Mouse (Mus musculus) hindbrain, postnatal 0 days (tissue): ENCODE data around the gene Spem1. TPM values are rescaled to one million over a fixed set of nuclear protein-coding genes. Genes with fewer than 3 reads are reported as not detected.
A peak's percentile ranks its signal among the peaks of the same experiment; 100 is the strongest.

Source experiments
- ATAC-seq: fragments of 200-750 bp; cut with Nextera tagmentation; 2 replicates; pipeline ENCODE4 v1.8.0; 2017; ENCODE audit warnings: mild to moderate bottlenecking, moderate TSS enrichment, moderate library complexity
- DNase-seq: peaks from one replicate; pipeline ENCODE4 v3.0.0-alpha.2; 2015; ENCODE audit warnings: low spot score
- H3K27ac ChIP-seq: fragments of 300-500 bp; sonication (generic); 2 replicates; pipeline ENCODE4 v1.5.1; 2014; ENCODE audit warnings: mild to moderate bottlenecking
- H3K27me3 ChIP-seq: fragments of 300-500 bp; sonication (generic); 2 replicates; pipeline ENCODE4 v1.6.1; 2014; ENCODE audit warnings: low read length, mixed read lengths; ENCODE audit not compliant: insufficient read depth
- H3K36me3 ChIP-seq: fragments of 300-500 bp; sonication (generic); 2 replicates; pipeline ENCODE4 v1.6.1; 2014; ENCODE audit warnings: low read length, mixed read lengths; ENCODE audit not compliant: insufficient read depth
- H3K4me1 ChIP-seq: fragments of 300-500 bp; sonication (generic); 2 replicates; pipeline ENCODE4 v1.6.1; 2014; ENCODE audit warnings: antibody characterized with exemption, low read length, mixed read lengths; ENCODE audit not compliant: insufficient read depth
- H3K4me2 ChIP-seq: fragments of 300-500 bp; sonication (generic); 2 replicates; pipeline ENCODE4 v1.6.1; 2014; ENCODE audit warnings: low read depth, mild to moderate bottlenecking, low read length, moderate library complexity, mixed read lengths
- H3K4me3 ChIP-seq: fragments of 300-500 bp; sonication (generic); 2 replicates; pipeline ENCODE4 v1.5.1; 2014; ENCODE audit warnings: low read length
- H3K9ac ChIP-seq: fragments of 300-500 bp; sonication (generic); replicated peaks from 2 replicates; pipeline ENCODE4 v1.6.1; 2014; ENCODE audit warnings: mild to moderate bottlenecking, low read length, moderate library complexity, mixed read lengths
- H3K9me3 ChIP-seq: fragments of 300-500 bp; sonication (generic); 2 replicates; pipeline ENCODE4 v1.6.1; 2016; ENCODE audit warnings: low read length, mixed read lengths
- CTCF ChIP-seq: IDR thresholded peaks from 2 replicates; pipeline ENCODE4 v1.5.1; 2016; ENCODE audit warnings: antibody characterized with exemption, control low read depth, low read depth
- WGBS: fragments of 180-500 bp; shearing (Covaris S2); extraction: QIAGEN DNeasy Blood & Tissue Kit; methylation state at CpG from one replicate; pipeline ENCODE4 v1.1.7; 2014; 5-methylcytosine and 5-hydroxymethylcytosine counted together
- polyA plus RNA-seq: library from polyadenylated mRNA; unstranded; fragments of >200 nt; fragmentation: Nextera tagmentation; extraction: Ambion mirVana; gene quantifications from 2 replicates; pipeline ENCODE4 v1.2.1, GENCODE M21; 2015
- total RNA-seq: library from RNA; depleted of rRNA; stranded (reverse); fragments of >200 nt; gene quantifications from 2 replicates; pipeline ENCODE4 v1.2.3, GENCODE M21; 2014

The Spem1 gene
- total and polyA plus RNA-seq, 2 experiments from 2014 or later, result 0.28 TPM; not detected in 1

DNA sequence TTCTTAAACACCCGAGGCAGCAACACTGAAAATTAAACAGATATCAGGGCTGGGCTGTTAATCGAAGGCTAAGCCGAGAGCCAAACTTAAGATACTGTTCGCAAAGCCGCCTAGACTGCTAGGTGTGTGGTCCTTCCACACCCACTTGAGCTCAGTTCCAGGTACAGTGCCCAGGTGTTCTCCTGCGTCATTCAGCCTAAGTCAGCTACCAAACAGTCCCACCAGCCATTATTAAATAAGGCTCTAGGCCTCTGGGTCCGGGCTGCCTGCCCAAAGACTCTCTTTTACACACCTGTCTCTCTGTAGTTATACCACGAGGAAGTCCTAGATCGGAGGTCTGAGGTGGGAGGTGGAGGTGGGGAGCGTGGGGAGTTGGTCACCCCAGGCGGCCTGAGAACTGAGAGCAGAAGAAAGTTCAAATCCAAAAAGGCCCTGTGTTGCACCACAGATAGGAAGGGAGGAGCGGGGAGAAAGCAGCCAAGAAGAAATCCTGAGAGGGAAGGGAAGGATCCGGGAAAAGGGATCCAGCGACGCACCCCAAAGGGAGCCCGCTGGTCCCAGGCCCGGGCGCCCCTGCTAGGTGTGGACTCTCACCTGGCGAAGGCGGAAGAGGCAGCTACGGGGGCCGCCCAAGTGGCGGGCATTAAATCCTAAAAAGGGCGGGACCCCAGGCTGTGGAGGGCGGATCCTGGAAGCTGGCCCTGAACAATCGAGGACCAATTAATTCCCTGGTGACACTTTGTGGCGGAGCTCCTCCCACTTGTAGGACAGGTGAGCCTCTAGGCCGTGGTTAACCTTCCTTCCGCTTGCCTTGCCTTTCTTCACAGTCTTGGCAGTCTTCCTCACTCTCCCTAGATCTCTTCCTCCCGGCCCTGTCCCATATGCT, 36.4 kb upstream of the Spem1 start, which contains the start of gene Tnk1:
TSS of gene Tnk1 (minus strand) at position 618 of the 886 bp plus-strand sequence.
- no peak within 1 kb of the TSS for H3K4me2 ChIP-seq
- H3K4me1 ChIP-seq, result no peaks in the 10 kb centered on the region
- no peak within 1 kb of the TSS for H3K27ac ChIP-seq
- 24% methylated on average over 30 of the region's 30 CpGs for WGBS
- H3K4me3 ChIP-seq, result no peak within 1 kb of the TSS
- ATAC-seq, result no peak
- H3K9me3 ChIP-seq, result no peaks in the 10 kb centered on the region
- H3K9ac ChIP-seq, result no peak within 1 kb of the TSS
- no peaks in the 10 kb centered on the region for H3K36me3 ChIP-seq
- no peak for DNase-seq
- no peak for TF ChIP-seq CTCF
- H3K27me3 ChIP-seq, result 0 out of 2 replicates have a peak, but pooled peaks cover 8% of the 10 kb centered on the region

- peak; percentile 46 for DNase-seq
Observed at GRCm38 (mm10) chr11:69855347-69855746, 33.4 kb upstream of the Spem1 start.

DNA sequence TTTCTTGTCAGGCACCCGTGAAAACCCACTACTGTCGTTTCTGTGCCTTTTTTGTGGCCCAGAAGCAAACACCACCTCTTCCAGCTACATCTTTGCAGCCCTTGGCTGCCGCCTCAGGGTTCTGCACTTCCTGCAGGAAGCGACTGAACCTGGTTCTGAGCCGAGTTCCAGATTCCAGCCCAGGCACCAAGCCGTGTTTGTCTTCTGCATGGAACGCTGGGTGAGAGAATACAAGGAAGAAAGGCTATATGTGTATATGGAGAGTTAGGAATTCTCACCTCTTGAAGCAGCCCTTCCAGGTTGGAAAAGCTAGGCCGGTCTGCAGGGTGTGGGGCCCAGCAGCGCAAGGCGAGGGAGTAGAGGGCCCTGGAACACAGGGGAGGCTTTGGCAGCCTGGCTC, 32.7 kb upstream of the Spem1 start:
- Histone ChIP-seq H3K36me3 (peaks cover 17% of the 10 kb centered on the region), H3K4me2 (no peak overlapping the region), H3K27ac (no peak overlapping the region), H3K4me1 (no peaks in the 10 kb centered on the region), H3K27me3 (0 out of 2 replicates have a peak, but pooled peaks cover 8% of the 10 kb centered on the region), H3K4me3 (no peak overlapping the region), H3K9ac (no peak overlapping the region), H3K9me3 (no peaks in the 10 kb centered on the region)
- DNase-seq (no peak), ATAC-seq (no peak)
- 86% methylated on average over 10 of the region's 10 CpGs for WGBS
- TF ChIP-seq CTCF, result no peak

More at GRCm38 (mm10) chr11:69855347-69855746, 33.4 kb upstream of the Spem1 start:
- Histone ChIP-seq H3K9me3 (no peaks in the 10 kb centered on the region), H3K4me2 (no peak overlapping the region), H3K4me1 (no peaks in the 10 kb centered on the region), H3K4me3 (no peak overlapping the region), H3K9ac (no peak overlapping the region), H3K27me3 (0 out of 2 replicates have a peak, but pooled peaks cover 8% of the 10 kb centered on the region), H3K36me3 (peaks cover 10% of the 10 kb centered on the region), H3K27ac (no peak overlapping the region)
- peak; percentile 61 for ATAC-seq
- peak; percentile 61 for TF ChIP-seq CTCF
- 20% methylated on average over 16 of the region's 16 CpGs for whole genome bisulfite sequencing

DNA sequence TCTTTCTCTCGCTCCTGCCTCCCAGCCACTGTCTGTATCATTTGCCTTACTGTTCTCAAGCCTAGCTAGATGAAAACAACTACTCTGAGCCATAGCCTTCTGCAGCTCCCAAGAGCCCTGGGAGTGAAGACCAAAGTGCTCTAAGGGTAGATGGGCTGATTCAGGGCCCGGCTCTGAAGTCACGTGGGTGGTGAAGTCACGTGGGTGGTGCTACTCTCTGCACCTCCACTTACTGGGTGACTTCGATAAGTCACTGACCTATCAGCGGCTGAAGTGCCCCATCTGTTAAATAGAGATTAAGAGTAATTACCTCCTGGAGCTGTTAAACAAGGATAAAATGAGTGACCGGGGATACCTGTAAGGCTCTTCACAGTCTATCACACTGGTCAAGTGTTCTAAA, 32.0 kb upstream of the Spem1 start:
- ATAC-seq, result no peak
- Histone ChIP-seq H3K4me3 (no peak overlapping the region), H3K27me3 (0 out of 2 replicates have a peak, but pooled peaks cover 5% of the 10 kb centered on the region), H3K27ac (no peak overlapping the region), H3K4me2 (no peak overlapping the region), H3K9me3 (no peaks in the 10 kb centered on the region), H3K9ac (no peak overlapping the region), H3K36me3 (peaks cover 23% of the 10 kb centered on the region), H3K4me1 (no peaks in the 10 kb centered on the region)
- no peak for TF ChIP-seq CTCF
- DNase-seq, result no peak
- 78% methylated on average over 7 of the region's 7 CpGs for WGBS

DNA sequence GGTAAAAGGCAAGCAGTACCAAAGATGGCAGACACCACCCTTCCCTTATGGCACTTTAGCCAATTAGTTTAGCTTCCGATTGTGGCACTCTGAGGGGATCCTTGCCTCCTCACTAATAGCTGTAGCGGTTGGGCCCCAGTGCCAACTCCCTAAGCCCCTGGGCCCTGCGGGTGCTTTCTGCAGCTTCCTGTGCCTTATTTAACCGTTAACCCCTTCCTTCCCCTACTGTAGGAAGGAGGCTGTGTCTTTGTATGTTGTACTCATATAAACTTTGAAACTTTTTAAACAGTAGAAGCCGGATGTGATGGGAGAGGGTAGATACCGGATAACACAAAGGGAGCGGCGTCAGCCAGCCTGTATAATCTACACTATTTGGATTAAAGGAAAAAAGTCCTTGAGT, 28.8 kb upstream of the Spem1 start:
- peaks cover 2% of the 10 kb centered on the region for H3K4me1 ChIP-seq
- H3K27ac ChIP-seq, result no peak overlapping the region
- ATAC-seq, result no peak
- no peak overlapping the region for H3K9ac ChIP-seq
- no peaks in the 10 kb centered on the region for H3K27me3 ChIP-seq
- no peak overlapping the region for H3K4me2 ChIP-seq
- no peak for DNase-seq
- H3K4me3 ChIP-seq, result no peak overlapping the region
- H3K36me3 ChIP-seq, result peaks cover 29% of the 10 kb centered on the region
- H3K9me3 ChIP-seq, result no peaks in the 10 kb centered on the region
- TF ChIP-seq CTCF, result no peak
- 69% methylated on average over 8 of the region's 8 CpGs for WGBS

DNA sequence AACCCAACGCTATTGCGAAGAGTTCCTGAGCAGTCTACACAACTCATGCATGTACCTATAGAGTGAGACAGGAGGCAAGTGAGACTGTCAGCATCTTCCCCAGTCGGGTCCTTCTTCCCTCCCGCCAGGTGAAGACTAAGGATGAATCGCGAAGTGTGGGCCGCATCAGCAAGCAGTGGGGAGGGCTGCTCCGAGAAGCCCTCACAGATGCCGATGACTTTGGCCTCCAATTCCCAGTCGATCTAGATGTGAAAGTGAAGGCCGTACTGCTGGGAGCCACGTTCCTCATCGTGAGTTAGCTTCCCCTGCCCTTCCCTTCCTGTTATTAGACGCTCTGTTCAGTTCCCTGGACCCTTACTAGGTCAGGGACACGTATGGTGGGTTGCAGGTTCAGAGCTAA, 27.9 kb upstream of the Spem1 start:
- Histone ChIP-seq H3K36me3 (peaks cover 29% of the 10 kb centered on the region), H3K27me3 (no peaks in the 10 kb centered on the region), H3K9ac (no peak overlapping the region), H3K4me1 (peaks cover 6% of the 10 kb centered on the region), H3K27ac (no peak overlapping the region), H3K4me2 (no peak overlapping the region), H3K4me3 (no peak overlapping the region), H3K9me3 (no peaks in the 10 kb centered on the region)
- ATAC-seq (no peak), DNase-seq (no peak)
- TF ChIP-seq CTCF, result no peak
- WGBS, result 96% methylated on average over 15 of the region's 15 CpGs

GRCm38 (mm10) chr11:69849128-69849527, 27.1 kb upstream of the Spem1 start:
- WGBS, result 90% methylated on average over 9 of the region's 9 CpGs

More at GRCm38 (mm10) chr11:69849128-69849527, 27.1 kb upstream of the Spem1 start:
- DNase-seq (no peak), ATAC-seq (no peak)
- no peak for TF ChIP-seq CTCF
- no peaks in the 10 kb centered on the region for H3K27me3 ChIP-seq
- no peak overlapping the region for H3K9ac ChIP-seq
- H3K9me3 ChIP-seq, result no peaks in the 10 kb centered on the region
- no peak overlapping the region for H3K27ac ChIP-seq
- peaks cover 6% of the 10 kb centered on the region for H3K4me1 ChIP-seq
- H3K36me3 ChIP-seq, result peaks cover 29% of the 10 kb centered on the region
- no peak overlapping the region for H3K4me3 ChIP-seq
- no peak overlapping the region for H3K4me2 ChIP-seq
